Mouse (Mus musculus) limb, embryonic 14.5 days (tissue): Measurements from ENCODE around the gene Atox1. TPM values are rescaled to one million over a fixed set of nuclear protein-coding genes. Genes with fewer than 3 reads are reported as not detected.

Experiments
- ATAC-seq: fragments of 200-750 bp; cut with Nextera tagmentation; 2 replicates; pipeline ENCODE4 v1.8.0; 2017; ENCODE audit warnings: low read depth, moderate number of reproducible peaks, moderate TSS enrichment; ENCODE audit not compliant: low FRiP score
- DNase-seq: peaks from one replicate; pipeline ENCODE4 v3.0.0-alpha.2; 2015; ENCODE audit warnings: low spot score
- H3K27ac ChIP-seq: fragments of 300-500 bp; sonication (generic); replicated peaks from 2 replicates; pipeline ENCODE4 v1.5.1; 2014; ENCODE audit warnings: low read depth, mild to moderate bottlenecking, low read length, moderate library complexity, mixed read lengths
- H3K27me3 ChIP-seq: fragments of 300-500 bp; sonication (generic); 2 replicates; pipeline ENCODE4 v1.6.1; 2014; ENCODE audit warnings: low read length, mixed read lengths; ENCODE audit not compliant: control insufficient read depth, insufficient read depth
- H3K36me3 ChIP-seq: fragments of 300-500 bp; sonication (generic); 2 replicates; pipeline ENCODE4 v1.6.1; 2014; ENCODE audit warnings: mild to moderate bottlenecking, low read length, moderate library complexity, mixed read lengths; ENCODE audit not compliant: control insufficient read depth, insufficient read depth
- H3K4me1 ChIP-seq: fragments of 300-500 bp; sonication (generic); 2 replicates; pipeline ENCODE4 v1.6.1; 2014; ENCODE audit warnings: antibody characterized with exemption, low read length, mixed read lengths; ENCODE audit not compliant: control insufficient read depth, insufficient read depth
- H3K4me2 ChIP-seq: fragments of 300-500 bp; sonication (generic); replicated peaks from 2 replicates; pipeline ENCODE4 v1.6.1; 2014; ENCODE audit warnings: low read depth, mild to moderate bottlenecking, low read length, moderate library complexity; ENCODE audit not compliant: severe bottlenecking
- H3K4me3 ChIP-seq: fragments of 300-500 bp; sonication (generic); replicated peaks from 2 replicates; pipeline ENCODE4 v1.5.1; 2014; ENCODE audit warnings: low read length
- H3K9ac ChIP-seq: fragments of 300-500 bp; sonication (generic); 2 replicates; pipeline ENCODE4 v1.6.1; 2014; ENCODE audit warnings: mild to moderate bottlenecking, low read depth, low read length, moderate library complexity; ENCODE audit not compliant: severe bottlenecking
- H3K9me3 ChIP-seq: fragments of 300-500 bp; sonication (generic); 2 replicates; pipeline ENCODE4 v1.6.1; 2016; ENCODE audit warnings: low read length; ENCODE audit not compliant: control insufficient read depth
- POLR2A ChIP-seq: fragments of 200-500 bp; IDR thresholded peaks from 2 replicates; pipeline ENCODE4 v1.8.0; 2012; ENCODE audit warnings: inconsistent platforms, mild to moderate bottlenecking, moderate library complexity, borderline replicate concordance; ENCODE audit not compliant: insufficient read depth, insufficient read length; ENCODE audit errors: extremely low read depth
- WGBS: fragments of 180-500 bp; shearing (Covaris S2); extraction: QIAGEN DNeasy Blood & Tissue Kit; methylation state at CpG from one replicate; pipeline ENCODE4 v1.1.7; 2014; 5-methylcytosine and 5-hydroxymethylcytosine counted together
- polyA plus RNA-seq, 2 experiments: library from polyadenylated mRNA; depleted of rRNA in 1 of 2; stranded (reverse) in 1 of 2; unstranded in 1 of 2; fragments of >200 nt; fragmentation: Nextera tagmentation in 1 of 2; extraction: Ambion mirVana in 1 of 2; gene quantifications; 2 replicates each; pipeline versions ENCODE4 v1.2.1 to v1.2.3; 2012 to 2014

The Atox1 gene
- polyA plus RNA-seq, 2 experiments, result 256 to 474 TPM

DNA sequence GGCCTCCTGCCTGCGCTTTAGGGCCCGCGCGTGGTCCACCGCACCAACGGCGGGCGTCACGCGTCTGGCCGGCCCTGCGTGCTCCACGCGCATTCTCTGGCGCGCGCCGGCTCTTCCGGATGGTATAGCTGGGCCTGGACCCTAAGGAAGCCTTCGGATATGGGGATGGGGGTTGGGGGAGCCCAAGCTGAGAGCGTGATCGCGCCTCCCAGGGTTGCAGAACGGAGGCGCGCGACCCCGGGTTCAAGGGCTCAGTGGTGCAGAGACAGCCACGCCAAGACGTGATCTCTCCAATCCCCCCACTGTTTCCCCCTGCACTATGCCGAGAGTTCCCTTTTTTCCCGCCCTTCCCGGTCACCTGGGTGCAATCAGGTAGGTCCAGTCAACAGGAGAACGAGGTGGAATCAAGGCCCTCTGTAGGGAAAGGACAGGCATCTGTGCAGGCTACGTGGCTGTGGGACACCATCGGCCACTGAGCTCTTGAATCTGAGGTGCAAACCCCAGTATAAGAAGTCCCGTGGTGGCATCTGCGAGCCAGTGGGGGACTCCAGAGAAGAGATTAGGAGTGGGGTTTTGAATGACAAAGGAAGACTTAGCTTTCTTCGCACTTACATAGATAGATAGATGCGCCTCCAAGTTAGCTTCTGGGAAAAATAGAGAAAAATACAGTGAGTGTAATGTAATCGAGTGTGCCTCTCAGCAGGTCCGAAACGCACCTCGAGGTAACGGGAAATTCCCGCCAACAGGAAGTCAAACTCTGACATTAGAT lies 9.1 kb upstream of the Atox1 start:
- WGBS, result under 1% methylated on average over 37 of the region's 46 CpGs

GRCm38 (mm10) chr11:55469048-55469843 lies 8.2 kb upstream of the Atox1 start, which contains the start of gene G3bp1:
Gene G3bp1, plus strand, starts transcription at chr11:55469685.
- H3K4me2 ChIP-seq, result peak within 1 kb of the TSS; percentile 72
- peak; percentile 99 for TF ChIP-seq POLR2A
- no peaks in the 10 kb centered on the region for H3K27me3 ChIP-seq
- H3K9me3 ChIP-seq, result no peaks in the 10 kb centered on the region
- WGBS, result 0% methylated on average over 37 of the region's 57 CpGs
- H3K4me1 ChIP-seq, result peaks cover 14% of the 10 kb centered on the region
- H3K9ac ChIP-seq, result peak within 1 kb of the TSS; percentile 96
- peak within 1 kb of the TSS; percentile 86 for H3K27ac ChIP-seq
- peak; percentile 96 for ATAC-seq
- peak; percentile 100 for DNase-seq
- peak within 1 kb of the TSS; percentile 99 for H3K4me3 ChIP-seq
- H3K36me3 ChIP-seq, result peaks cover 9% of the 10 kb centered on the region; the same call in 1 of the 2 replicates

More for the DNA sequence above, 9.1 kb upstream of the Atox1 start:
- ATAC-seq (0 out of 2 replicates have a peak, but pooled peaks have one; percentile 1), DNase-seq (no peak)
- Histone ChIP-seq H3K4me1 (peaks cover 14% of the 10 kb centered on the region), H3K9ac (peak overlapping the region; percentile 96), H3K27ac (peak overlapping the region; percentile 84), H3K4me2 (peak overlapping the region; percentile 69), H3K27me3 (no peaks in the 10 kb centered on the region), H3K9me3 (no peaks in the 10 kb centered on the region), H3K4me3 (peak overlapping the region; percentile 99), H3K36me3 (peaks cover 9% of the 10 kb centered on the region; the same call in 1 of the 2 replicates)
- no peak for TF ChIP-seq POLR2A

DNA sequence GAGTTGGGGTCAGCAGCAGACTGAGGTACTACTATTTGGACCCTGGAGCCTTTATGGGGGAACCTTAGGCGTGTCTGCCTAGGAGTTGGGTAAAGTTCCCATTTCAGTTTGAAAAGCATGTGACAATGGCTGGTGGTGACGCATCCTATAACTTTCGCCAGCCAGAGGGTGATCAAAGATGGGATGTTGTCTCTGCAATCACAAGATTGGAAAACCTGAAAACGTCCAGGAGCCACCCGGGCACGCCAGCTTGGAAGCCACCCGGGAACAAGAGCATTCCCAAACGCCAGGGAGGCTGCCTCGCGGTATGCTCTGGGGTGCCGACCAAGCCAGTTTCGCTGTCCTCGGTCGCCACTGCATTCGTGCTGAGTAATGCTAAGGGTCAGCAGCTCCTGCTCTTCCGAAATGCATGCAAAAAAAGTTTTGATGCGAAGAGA lies 7.6 kb upstream of the Atox1 start:
- WGBS, result 4% methylated on average over 17 of the region's 17 CpGs
- peaks cover 14% of the 10 kb centered on the region for H3K4me1 ChIP-seq
- ATAC-seq (no peak), DNase-seq (no peak)
- H3K27me3 ChIP-seq, result no peaks in the 10 kb centered on the region
- peaks cover 8% of the 10 kb centered on the region; the same call in 1 of the 2 replicates for H3K36me3 ChIP-seq
- peak overlapping the region; percentile 86 for H3K27ac ChIP-seq
- H3K9ac ChIP-seq, result peak overlapping the region; percentile 69
- peak overlapping the region; percentile 50 for H3K4me3 ChIP-seq
- peak overlapping the region; percentile 72 for H3K4me2 ChIP-seq
- H3K9me3 ChIP-seq, result no peaks in the 10 kb centered on the region
- no peak for TF ChIP-seq POLR2A

- peak overlapping the region; percentile 86; the same call in 1 of the 2 replicates for H3K27ac ChIP-seq
- peaks cover 14% of the 10 kb centered on the region for H3K4me1 ChIP-seq
- DNase-seq (no peak), ATAC-seq (no peak)
- peaks cover 2% of the 10 kb centered on the region; the same call in 1 of the 2 replicates for H3K36me3 ChIP-seq
- no peaks in the 10 kb centered on the region for H3K9me3 ChIP-seq
- no peak for TF ChIP-seq POLR2A
- peak overlapping the region; percentile 69 for H3K9ac ChIP-seq
- 83% methylated on average over 10 of the region's 10 CpGs for WGBS
- no peaks in the 10 kb centered on the region for H3K27me3 ChIP-seq
- peak overlapping the region; percentile 72 for H3K4me2 ChIP-seq
- H3K4me3 ChIP-seq, result peak overlapping the region; percentile 50; the same call in 1 of the 2 replicates
Measured at GRCm38 (mm10) chr11:55468012-55468411, 7.0 kb upstream of the Atox1 start.

GRCm38 (mm10) chr11:55465177-55465576 lies 4.1 kb upstream of the Atox1 start:
- DNase-seq (no peak), ATAC-seq (no peak)
- no peak overlapping the region for H3K9ac ChIP-seq
- no peak for TF ChIP-seq POLR2A
- H3K36me3 ChIP-seq, result no peaks in the 10 kb centered on the region
- H3K4me1 ChIP-seq, result peaks cover 14% of the 10 kb centered on the region
- WGBS, result 78% methylated on average over 3 of the region's 3 CpGs
- H3K4me2 ChIP-seq, result no peak overlapping the region
- H3K27ac ChIP-seq, result no peak overlapping the region
- H3K9me3 ChIP-seq, result no peaks in the 10 kb centered on the region
- no peak overlapping the region for H3K4me3 ChIP-seq
- no peaks in the 10 kb centered on the region for H3K27me3 ChIP-seq
